Comparison of ENCODE assay signal across 32 mouse cellular contexts in the genomic region with DNA sequence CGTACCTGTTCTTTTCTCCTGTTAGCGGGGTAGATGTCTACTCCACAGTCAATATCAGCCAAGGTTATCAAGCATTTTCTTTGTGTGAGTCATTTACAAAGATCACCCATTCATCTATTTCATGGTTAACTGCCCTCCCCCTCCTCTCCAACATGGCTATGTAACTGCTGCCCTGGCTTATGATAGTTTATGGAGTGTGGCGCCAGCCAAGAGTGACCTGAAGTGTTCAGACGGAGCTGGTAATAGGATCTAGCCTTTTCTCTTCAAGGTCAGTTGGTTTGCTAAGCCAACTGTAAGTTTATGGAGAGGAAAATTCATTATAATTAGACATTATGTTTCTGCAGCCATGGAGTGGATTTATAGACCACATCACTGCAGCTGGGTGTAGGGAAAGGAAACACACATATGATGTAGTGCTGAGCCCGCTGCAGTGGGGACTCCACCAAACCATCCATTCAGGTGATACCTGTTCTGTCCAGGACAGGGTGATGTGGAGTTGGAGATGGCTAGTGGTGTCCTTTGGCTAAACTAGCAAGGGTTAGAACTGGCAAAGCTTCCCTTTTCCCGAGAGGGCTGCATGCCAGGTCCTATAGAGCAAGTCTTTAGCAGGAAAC.
DNase-seq lines count a peak whose midpoint lies in the region; ATAC-seq and TF ChIP-seq lines count a peak whose summit lies in the region.
"Had no signal": no experiment of that assay in that cellular context is flagged by ENCODE, and none has a peak within 500 bp of the region (broad histone marks: within the 10 kb centered on the region; RNA-seq: fewer than 3 reads in every experiment).

No protein-coding gene starts in this region.

- TF ChIP-seq CTCF in kidney, adult 2 months (conservative IDR thresholded peaks at IDR 0.05; ENCODE audit: insufficient read depth, insufficient read length, low read depth, low read length): no peak

- TF ChIP-seq POLR2A in kidney, adult 2 months (IDR thresholded peaks at IDR 0.05; ENCODE audit: low read depth, low read length): no peak

- no peaks in the 10 kb centered on the region for H3K9me3 ChIP-seq in kidney, embryonic 15.5 days (replicated peaks)
- H3K9me3 ChIP-seq: embryonic facial prominence, embryonic 13.5 days; forebrain, embryonic 10.5 days; forebrain, embryonic 15.5 days; heart, embryonic 13.5 days; limb, embryonic 12.5 days; liver, embryonic 15.5 days; midbrain, embryonic 10.5 days; midbrain, embryonic 15.5 days had no signal

- H3K9ac ChIP-seq in kidney, embryonic 15.5 days: no peak overlapping the region
- H3K9ac ChIP-seq: embryonic facial prominence, embryonic 13.5 days; forebrain, embryonic 15.5 days; heart, embryonic 13.5 days; hindbrain, embryonic 14.5 days; limb, embryonic 12.5 days; liver, embryonic 15.5 days; lung, embryonic 14.5 days; midbrain, embryonic 15.5 days had no signal

- H3K4me1 ChIP-seq in kidney, adult 2 months (ENCODE audit: control insufficient read depth, insufficient read depth, low read length): no peaks in the 10 kb centered on the region
- H3K4me1 ChIP-seq in kidney, embryonic 15.5 days: peaks cover 20% of the 10 kb centered on the region; the same call in 1 of the 2 replicates
- H3K4me1 ChIP-seq: embryonic facial prominence, embryonic 13.5 days; forebrain, embryonic 10.5 days; heart, embryonic 13.5 days; limb, embryonic 12.5 days; liver, embryonic 15.5 days; midbrain, embryonic 10.5 days; midbrain, embryonic 15.5 days had no signal

- no peaks in the 10 kb centered on the region for H3K36me3 ChIP-seq in kidney, adult 2 months (ENCODE audit: control insufficient read depth, insufficient read depth, low read length)
- H3K36me3 ChIP-seq in kidney, embryonic 15.5 days: no peaks in the 10 kb centered on the region
- H3K36me3 ChIP-seq: embryonic facial prominence, embryonic 13.5 days; forebrain, embryonic 10.5 days; forebrain, embryonic 15.5 days; heart, embryonic 13.5 days; limb, embryonic 12.5 days; liver, embryonic 15.5 days; midbrain, embryonic 10.5 days; midbrain, embryonic 15.5 days had no signal

- peak; percentile 15 for DNase-seq in kidney, adult 2 months
- DNase-seq in kidney, postnatal 10 days: no peak
- peak; percentile 32 to 52 for DNase-seq in kidney, postnatal 4 days
- no peak for DNase-seq in spleen, postnatal 14 days (ENCODE audit: low spot score in 2 of 2)
- no peak for DNase-seq in retina, postnatal 1 day
- DNase-seq: adrenal gland, adult 8-10 months; cerebellum, adult 11-12 months; cerebellum, postnatal 10 days; gastrocnemius, adult 2 months; heart, adult 2 months; heart, postnatal 10 days; lung, embryonic 14.5 days; lung, postnatal 14 days; right cerebral cortex, adult 18-20 months; spleen, adult 18-20 months; thymus, adult 18-20 months; thymus, postnatal 4 days had no signal

- no peak overlapping the region for H3K27ac ChIP-seq in kidney, adult 2 months (ENCODE audit: insufficient read depth, low read depth, low read length)
- peak overlapping the region; percentile 68 for H3K27ac ChIP-seq in kidney, embryonic 15.5 days
- H3K27ac ChIP-seq: embryonic facial prominence, embryonic 13.5 days; forebrain, embryonic 10.5 days; forebrain, embryonic 15.5 days; gastrocnemius, adult 2 months; heart, adult 2 months; heart, embryonic 13.5 days; hindbrain, embryonic 14.5 days; layer of hippocampus, adult 2 months; left cerebral cortex, adult 2 months; limb, embryonic 12.5 days; liver, embryonic 15.5 days; midbrain, embryonic 10.5 days; midbrain, embryonic 15.5 days; stomach, postnatal 0 days had no signal

- no peak overlapping the region; the same call in 1 of the 2 replicates for H3K4me2 ChIP-seq in kidney, embryonic 15.5 days
- H3K4me2 ChIP-seq: embryonic facial prominence, embryonic 13.5 days; forebrain, embryonic 15.5 days; heart, embryonic 13.5 days; hindbrain, embryonic 14.5 days; limb, embryonic 12.5 days; liver, embryonic 15.5 days; lung, embryonic 14.5 days; midbrain, embryonic 15.5 days had no signal

- H3K27me3 ChIP-seq in kidney, adult 2 months (replicated peaks; ENCODE audit: control insufficient read depth, insufficient read depth, low read length): no peaks in the 10 kb centered on the region
- H3K27me3 ChIP-seq in kidney, embryonic 15.5 days: no peaks in the 10 kb centered on the region
- H3K27me3 ChIP-seq: embryonic facial prominence, embryonic 13.5 days; forebrain, embryonic 15.5 days; liver, embryonic 15.5 days; midbrain, embryonic 15.5 days had no signal

- 44% methylated on average over 6 of the region's 6 CpGs for WGBS in kidney, adult 2 months
- 45% methylated on average over 6 of the region's 6 CpGs for WGBS in kidney, embryonic 15.5 days

- no peak overlapping the region for H3K4me3 ChIP-seq in kidney, adult 2 months (ENCODE audit: insufficient read depth, low read depth, low read length)
- no peak overlapping the region for H3K4me3 ChIP-seq in kidney, embryonic 15.5 days (replicated peaks)
- H3K4me3 ChIP-seq: embryonic facial prominence, embryonic 13.5 days; forebrain, embryonic 10.5 days; forebrain, embryonic 15.5 days; gastrocnemius, adult 2 months; heart, adult 2 months; heart, embryonic 13.5 days; layer of hippocampus, adult 2 months; left cerebral cortex, adult 2 months; limb, embryonic 12.5 days; liver, embryonic 15.5 days; midbrain, embryonic 10.5 days; midbrain, embryonic 15.5 days had no signal

- ATAC-seq in kidney, embryonic 15.5 days (replicated peaks; ENCODE audit: low FRiP score): peak; percentile 95
- no peak for ATAC-seq in inflammation-experienced regulatory T-cells, adult 6 months
- ATAC-seq: CD4-positive, CD25-positive, alpha-beta regulatory T cell, adult 4 months; forebrain, embryonic 15.5 days; midbrain, embryonic 15.5 days had no signal

Comparison
In these comparisons a context has a peak if more than half of its experiments do, and no peak if none do; other contexts are left out.
1. DNase-seq: peak in kidney, adult 2 months (single experiment) and kidney, postnatal 4 days (2 of 2); none in kidney, postnatal 10 days (single experiment), spleen, postnatal 14 days (0 of 2) and retina, postnatal 1 day (single experiment).